In genomic region chr16:75837728-75838451, GRCm38 (mm10) we compare ENCODE assay signal across 15 mouse cellular contexts.
A peak's percentile ranks its signal among the peaks of the same experiment; 100 is the strongest.
DNase-seq lines count a peak whose midpoint lies in the region; ATAC-seq and TF ChIP-seq lines count a peak whose summit lies in the region.
"Had no signal": no experiment of that assay in that cellular context is flagged by ENCODE, and none has a peak within 500 bp of the region (broad histone marks: within the 10 kb centered on the region; RNA-seq: fewer than 3 reads in every experiment).

No protein-coding gene starts in this region.

- 58% methylated on average over 5 of the region's 5 CpGs for WGBS in liver, embryonic 16.5 days (ENCODE audit: insufficient replicate concordance)

- H3K79me2 ChIP-seq in MEL (ENCODE audit: control insufficient read depth, insufficient read depth, low read length, poor library complexity): no peaks in the 10 kb centered on the region

- no peak for TF ChIP-seq CTCF in MEL (IDR thresholded peaks at IDR 0.05 in 2 of 3, conservative IDR thresholded peaks at IDR 0.05 in 1 of 3; ENCODE audit: control insufficient read depth in 1 of 3, insufficient read depth in 1 of 3, low read depth in 2 of 3, low read length in 3 of 3, poor library complexity in 1 of 3, severe bottlenecking in 1 of 3)

- TF ChIP-seq POLR2A in MEL (IDR thresholded peaks at IDR 0.05; ENCODE audit: control insufficient read depth in 1 of 2, insufficient read depth in 1 of 2, low read depth in 1 of 2, low read length in 2 of 2, poor library complexity in 1 of 2): no peak

- peak; percentile 51 for DNase-seq in MEL (ENCODE audit: low read depth, low spot score)
- DNase-seq in embryo, embryonic 11 days: no peak
- no peak for DNase-seq in heart, postnatal 25 days (ENCODE audit: low spot score)
- DNase-seq in yolk sac, embryonic 10.5 days (ENCODE audit: low spot score): no peak
- DNase-seq: adrenal gland, adult 2 months; cerebellum, adult 9-11 months; lung, postnatal 4 days; retina, postnatal 1 day had no signal

- H3K4me3 ChIP-seq in MEL (ENCODE audit: control insufficient read depth in 1 of 2, insufficient read depth in 1 of 2, low read depth in 2 of 2, low read length in 2 of 2): no peak overlapping the region
- no peak overlapping the region for H3K4me3 ChIP-seq in liver, embryonic 16.5 days (ENCODE audit: low read depth, low read length)
- H3K4me3 ChIP-seq: heart, embryonic 10.5 days; layer of hippocampus, adult 2 months; neural tube, embryonic 12.5 days had no signal

- H3K27ac ChIP-seq in MEL (ENCODE audit: control insufficient read depth, low read depth, low read length): peak overlapping the region; percentile 26
- peak overlapping the region; percentile 86 for H3K27ac ChIP-seq in liver, embryonic 16.5 days (ENCODE audit: low read length)
- H3K27ac ChIP-seq: heart, embryonic 10.5 days; layer of hippocampus, adult 2 months; neural tube, embryonic 12.5 days had no signal

- peak overlapping the region; percentile 50 for H3K4me2 ChIP-seq in liver, embryonic 16.5 days (ENCODE audit: low read depth, low read length)
- H3K4me2 ChIP-seq: neural tube, embryonic 12.5 days had no signal

- TF ChIP-seq RAD21 in MEL (IDR thresholded peaks at IDR 0.05; ENCODE audit: low read depth, low read length): no peak

- no peaks in the 10 kb centered on the region for H3K27me3 ChIP-seq in MEL (ENCODE audit: control insufficient read depth in 1 of 2, insufficient read depth in 2 of 2, low read length in 2 of 2)
- H3K27me3 ChIP-seq in liver, embryonic 16.5 days (ENCODE audit: control insufficient read depth, insufficient read depth, low read depth, low read length): no peaks in the 10 kb centered on the region
- H3K27me3 ChIP-seq: neural tube, embryonic 12.5 days had no signal

- H3K36me3 ChIP-seq in MEL (ENCODE audit: control insufficient read depth in 1 of 2, insufficient read depth in 2 of 2, low read length in 2 of 2): peaks cover 0 to 11% of the 10 kb centered on the region in 2 experiments; a peak in 2 of 4 replicates
- no peaks in the 10 kb centered on the region for H3K36me3 ChIP-seq in liver, embryonic 16.5 days (ENCODE audit: control insufficient read depth, insufficient read depth)
- H3K36me3 ChIP-seq: heart, embryonic 10.5 days; neural tube, embryonic 12.5 days had no signal

- peaks cover 4 to 7% of the 10 kb centered on the region in 2 experiments; a peak in 3 of 4 replicates for H3K4me1 ChIP-seq in MEL (ENCODE audit: control insufficient read depth in 1 of 2, insufficient read depth in 2 of 2, low read length in 2 of 2)
- peaks cover 14% of the 10 kb centered on the region for H3K4me1 ChIP-seq in liver, embryonic 16.5 days (ENCODE audit: control insufficient read depth, low read depth, low read length)
- H3K4me1 ChIP-seq: heart, embryonic 10.5 days; neural tube, embryonic 12.5 days had no signal

- peak; percentile 63 for ATAC-seq in CD4-positive, CD25-positive, alpha-beta regulatory T cell, adult 4 months
- ATAC-seq in hematopoietic stem cell, adult 5-6 weeks (replicated peaks in 1 of 2; ENCODE audit: insufficient read depth in 1 of 2, low FRiP score in 2 of 2, low TSS enrichment in 1 of 2, low read depth in 1 of 2, poor library complexity in 2 of 2, severe bottlenecking in 2 of 2): peak; percentile 69 to 75; a peak in 3 of 4 replicates
- peak; percentile 95 for ATAC-seq in liver, embryonic 16.5 days (ENCODE audit: low read depth)
- ATAC-seq: midbrain, embryonic 16.5 days had no signal

- intact Hi-C loops in heart, postnatal 25 days (cut with DNase I): no loop called here

- peak; percentile 50 to 63; a peak in 3 of 4 replicates for TF ChIP-seq EP300 in MEL (IDR thresholded peaks at IDR 0.05; ENCODE audit: low read depth in 1 of 2, low read length in 2 of 2)

- no peak overlapping the region for H3K9ac ChIP-seq in MEL (ENCODE audit: control insufficient read depth, low read depth, low read length, poor library complexity, severe bottlenecking)
- H3K9ac ChIP-seq in liver, embryonic 16.5 days (ENCODE audit: low read depth, low read length): no peak overlapping the region
- H3K9ac ChIP-seq: neural tube, embryonic 12.5 days had no signal

- H3K9me3 ChIP-seq in MEL (replicated peaks; ENCODE audit: insufficient read depth, low read length): no peaks in the 10 kb centered on the region
- no peaks in the 10 kb centered on the region for H3K9me3 ChIP-seq in liver, embryonic 16.5 days (replicated peaks; ENCODE audit: control insufficient read depth, low read length)
- H3K9me3 ChIP-seq: heart, embryonic 10.5 days; neural tube, embryonic 12.5 days had no signal

TF ChIP-seq in MEL, 35 proteins besides CTCF, POLR2A, EP300 and RAD21:
- TF ChIP-seq MYB (IDR thresholded peaks at IDR 0.05; ENCODE audit: low read depth, low read length): no peak
- peak; percentile 16; the same call in 1 of the 2 replicates for TF ChIP-seq TAL1 (IDR thresholded peaks at IDR 0.05; ENCODE audit: low read length)
- TF ChIP-seq ETS1 (IDR thresholded peaks at IDR 0.05; ENCODE audit: low read depth, low read length): peak; percentile 62
- TF ChIP-seq MAZ (IDR thresholded peaks at IDR 0.05; ENCODE audit: low read depth, low read length): no peak
- no peak for TF ChIP-seq TBP (IDR thresholded peaks at IDR 0.05; ENCODE audit: low read depth, low read length)
- TF ChIP-seq ZNF384 (IDR thresholded peaks at IDR 0.05; ENCODE audit: low read depth, low read length): no peak
- TF ChIP-seq TCF12 (IDR thresholded peaks at IDR 0.05; ENCODE audit: low read depth, low read length): peak; percentile 53; the same call in 1 of the 2 replicates
- TF ChIP-seq RCOR1 (IDR thresholded peaks at IDR 0.05; ENCODE audit: low read depth, low read length): 0 out of 2 replicates have a peak, but pooled peaks have one; percentile 14
- TF ChIP-seq POLR2AphosphoS2 (IDR thresholded peaks at IDR 0.05; ENCODE audit: low read length): no peak
- TF ChIP-seq MAX (IDR thresholded peaks at IDR 0.05; ENCODE audit: low read length): no peak
- peak; percentile 25; the same call in 1 of the 2 replicates for TF ChIP-seq GATA1 (IDR thresholded peaks at IDR 0.05; ENCODE audit: low read depth, low read length)
- no peak for TF ChIP-seq SMC3 (IDR thresholded peaks at IDR 0.05; ENCODE audit: low read depth, low read length)
